Comparison of ENCODE assay signal across 22 mouse cellular contexts in the genomic region with DNA sequence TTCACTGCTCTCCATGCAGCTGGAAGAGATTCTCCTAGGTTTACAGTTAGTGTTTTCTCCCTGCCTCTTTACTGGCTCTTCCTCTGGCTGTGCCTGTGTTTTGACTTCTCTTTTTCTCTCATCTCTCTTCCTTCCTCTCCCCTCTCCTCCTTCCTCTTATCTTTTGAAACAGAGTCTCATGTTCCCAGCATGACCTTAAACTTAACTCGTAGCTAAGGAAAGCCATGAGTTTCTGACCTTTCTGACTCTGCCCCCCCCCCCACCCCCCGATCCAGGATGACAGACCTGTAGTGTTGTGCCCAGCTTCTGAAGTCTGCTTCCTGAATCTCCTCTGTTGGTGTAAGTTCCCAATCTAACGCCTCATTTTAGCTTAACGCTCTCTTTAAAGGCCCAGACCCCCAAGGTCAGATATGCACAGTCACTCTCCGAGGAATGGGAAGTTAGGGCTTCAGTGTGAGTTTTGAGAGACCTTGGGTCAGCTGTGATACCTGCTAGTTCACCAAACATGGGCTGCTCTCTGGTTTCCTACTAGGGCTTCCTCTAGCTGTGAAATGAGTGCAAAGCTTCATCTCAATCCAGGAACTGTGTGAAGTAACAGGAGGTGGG. TPM values are rescaled to one million over a fixed set of nuclear protein-coding genes. Genes with fewer than 3 reads are reported as not detected.
A peak's percentile ranks its signal among the peaks of the same experiment; 100 is the strongest.
DNase-seq lines count a peak whose midpoint lies in the region; ATAC-seq lines count a peak whose summit lies in the region.
"Had no signal": no experiment of that assay in that cellular context is flagged by ENCODE, and none has a peak within 500 bp of the region (broad histone marks: within the 10 kb centered on the region; RNA-seq: fewer than 3 reads in every experiment).

No protein-coding gene starts in this region.

- peak overlapping the region; percentile 17; the same call in 1 of the 2 replicates for H3K27ac ChIP-seq in heart, embryonic 15.5 days
- H3K27ac ChIP-seq in midbrain, embryonic 10.5 days (replicated peaks), result 0 out of 2 replicates have a peak overlapping the region, but pooled peaks have one; percentile 30
- H3K27ac ChIP-seq in midbrain, embryonic 14.5 days (replicated peaks; ENCODE audit: low read depth, low read length), result no peak overlapping the region
- H3K27ac ChIP-seq: embryonic facial prominence, embryonic 13.5 days; limb, embryonic 12.5 days had no signal

- intact Hi-C loops in heart, postnatal 25 days (cut with DNase I), result no loop called here

- H3K9ac ChIP-seq in heart, embryonic 15.5 days, result no peak overlapping the region
- H3K9ac ChIP-seq in midbrain, embryonic 14.5 days (replicated peaks; ENCODE audit: low read length), result no peak overlapping the region
- H3K9ac ChIP-seq: embryonic facial prominence, embryonic 13.5 days; limb, embryonic 12.5 days had no signal

- no peak for DNase-seq in heart, postnatal 25 days (ENCODE audit: low spot score)
- DNase-seq in midbrain, embryonic 10.5 days (ENCODE audit: low spot score), result no peak
- no peak for DNase-seq in midbrain, embryonic 14.5 days
- no peak for DNase-seq in frontal cortex, postnatal 25 days (ENCODE audit: low spot score in 2 of 2)
- DNase-seq in testis, postnatal 10 days (ENCODE audit: low spot score), result no peak
- DNase-seq: adrenal gland, postnatal 14 days; cerebellum, adult 9-11 months; heart, postnatal 36 days; kidney, postnatal 25 days; layer of hippocampus, adult 9-11 months; lung, postnatal 14 days; right cerebral cortex, adult 18-20 months; thymus, postnatal 14 days had no signal

- 36% methylated on average over 5 of the region's 5 CpGs for WGBS in heart, embryonic 15.5 days
- WGBS in midbrain, embryonic 10.5 days, result 77% methylated on average over 5 of the region's 5 CpGs
- 86% methylated on average over 5 of the region's 5 CpGs for WGBS in midbrain, embryonic 14.5 days

- H3K36me3 ChIP-seq in heart, embryonic 15.5 days, result no peaks in the 10 kb centered on the region
- no peaks in the 10 kb centered on the region for H3K36me3 ChIP-seq in midbrain, embryonic 10.5 days
- no peaks in the 10 kb centered on the region for H3K36me3 ChIP-seq in midbrain, embryonic 14.5 days (ENCODE audit: control insufficient read depth, insufficient read depth, low read length)
- H3K36me3 ChIP-seq: embryonic facial prominence, embryonic 13.5 days; limb, embryonic 12.5 days had no signal

- no peaks in the 10 kb centered on the region for H3K27me3 ChIP-seq in heart, embryonic 15.5 days
- H3K27me3 ChIP-seq in midbrain, embryonic 10.5 days (ENCODE audit: low read depth, poor library complexity, severe bottlenecking), result no peaks in the 10 kb centered on the region
- no peaks in the 10 kb centered on the region for H3K27me3 ChIP-seq in midbrain, embryonic 14.5 days (ENCODE audit: control insufficient read depth, insufficient read depth, low read length)
- H3K27me3 ChIP-seq: embryonic facial prominence, embryonic 13.5 days had no signal

- no peak overlapping the region for H3K4me3 ChIP-seq in heart, embryonic 15.5 days
- no peak overlapping the region for H3K4me3 ChIP-seq in midbrain, embryonic 10.5 days
- H3K4me3 ChIP-seq in midbrain, embryonic 14.5 days (replicated peaks; ENCODE audit: low read depth, low read length), result no peak overlapping the region
- H3K4me3 ChIP-seq: embryonic facial prominence, embryonic 13.5 days; limb, embryonic 12.5 days had no signal

- no peak for ATAC-seq in heart, embryonic 15.5 days (replicated peaks; ENCODE audit: insufficient number of reproducible peaks, insufficient read depth, low FRiP score, low read depth)
- no peak for ATAC-seq in midbrain, embryonic 14.5 days (ENCODE audit: low FRiP score, low TSS enrichment)
- peak; percentile 64 for ATAC-seq in granulocyte monocyte progenitor cell, adult 5-6 weeks (replicated peaks; ENCODE audit: poor library complexity, severe bottlenecking)
- ATAC-seq: forebrain, embryonic 16.5 days; hindbrain, embryonic 16.5 days; intestine, embryonic 16.5 days had no signal

- H3K4me1 ChIP-seq in heart, embryonic 15.5 days (replicated peaks), result peaks cover 11% of the 10 kb centered on the region
- peaks cover 17% of the 10 kb centered on the region for H3K4me1 ChIP-seq in midbrain, embryonic 10.5 days
- H3K4me1 ChIP-seq in midbrain, embryonic 14.5 days (ENCODE audit: control insufficient read depth, insufficient read depth, low read length), result no peaks in the 10 kb centered on the region
- H3K4me1 ChIP-seq: embryonic facial prominence, embryonic 13.5 days; limb, embryonic 12.5 days had no signal

- no peaks in the 10 kb centered on the region for H3K9me3 ChIP-seq in heart, embryonic 15.5 days (replicated peaks)
- H3K9me3 ChIP-seq in midbrain, embryonic 10.5 days (replicated peaks), result no peaks in the 10 kb centered on the region
- no peaks in the 10 kb centered on the region for H3K9me3 ChIP-seq in midbrain, embryonic 14.5 days (ENCODE audit: control insufficient read depth, low read length)
- H3K9me3 ChIP-seq: embryonic facial prominence, embryonic 13.5 days; limb, embryonic 12.5 days had no signal

- H3K4me2 ChIP-seq in heart, embryonic 15.5 days, result no peak overlapping the region
- no peak overlapping the region for H3K4me2 ChIP-seq in midbrain, embryonic 14.5 days (ENCODE audit: low read length)
- H3K4me2 ChIP-seq: embryonic facial prominence, embryonic 13.5 days; limb, embryonic 12.5 days; midbrain, embryonic 11.5 days had no signal

RNA-seq across cellular contexts. Expression of gene Tspan18, which starts 11.5 kb away (rescaled TPM):
- 31.7 and 39.6 TPM in 2 replicates for polyA plus RNA-seq in heart, embryonic 15.5 days (2015; fragmentation: Nextera tagmentation; extraction: Ambion mirVana)
- 10 to 100 TPM; 15.6 to 18.9 TPM for total RNA-seq in heart, postnatal 25 days (2021)
- polyA plus RNA-seq in midbrain, embryonic 10.5 days (2016; fragmentation: Nextera tagmentation; extraction: Ambion mirVana), result 45.0 and 48.4 TPM in 2 replicates
- 21.2 and 27.8 TPM in 2 replicates for polyA plus RNA-seq in midbrain, embryonic 14.5 days (2014; fragmentation: Nextera tagmentation; extraction: Ambion mirVana)
- total RNA-seq in granulocyte monocyte progenitor cell, adult 5-6 weeks (2014; fragmentation: Nextera tagmentation), result 0.26 TPM in 1 of 2 replicates, not detected in the other
- total RNA-seq in granulocyte monocyte progenitor cell, adult 5-6 weeks (2017), result not detected in 2 replicates
- total RNA-seq: monocyte, adult 5-6 weeks had no signal
